Mouse (Mus musculus) heart, adult 10 weeks (tissue): Measurements from ENCODE around the gene Olfr1031. TPM values are rescaled to one million over a fixed set of nuclear protein-coding genes. Genes with fewer than 3 reads are reported as not detected.

ENCODE experiments used
- polyA plus RNA-seq: library from polyadenylated mRNA; stranded (reverse); fragments of 350-450 nt; fragmentation: Illumina TruSeq; extraction: RNeasy Lipid Tissue Mini Kit (QIAGEN cat#74804); gene quantifications from one replicate; pipeline ENCODE4 v1.2.3, GENCODE M21; 2014; ENCODE audit warnings: low read depth, low replicate concordance

Gene Olfr1031
- polyA plus RNA-seq = not detected

GRCm38 (mm10) chr2:85990004-85990403 lies at the start of gene Olfr1031:
Gene Olfr1031 (plus strand): TSS chr2:85990304.

GRCm38 (mm10) chr2:85950137-85950536 lies 40.0 kb upstream of the Olfr1031 start, which contains the start of gene Olfr1028:
Gene Olfr1028 (plus strand): TSS chr2:85950437.

GRCm38 (mm10) chr2:85973595-85973994 lies 16.5 kb upstream of the Olfr1031 start, which contains the start of gene Olfr1029:
Gene Olfr1029 (plus strand): TSS chr2:85973895.

GRCm38 (mm10) chr2:85978976-85979375 lies 11.1 kb upstream of the Olfr1031 start, which contains the start of gene Olfr1030:
Gene Olfr1030 (plus strand): TSS chr2:85979276.

GRCm38 (mm10) chr2:86005240-86005639 lies 15.1 kb downstream of the Olfr1031 start, which contains the start of gene Olfr1032:
Gene Olfr1032 (plus strand): TSS chr2:86005540.

GRCm38 (mm10) chr2:86020406-86020805 lies 30.3 kb downstream of the Olfr1031 start, which contains the start of gene Olfr1033:
Gene Olfr1033 (plus strand): TSS chr2:86020633.

Other genes starting within 250 kb of the Olfr1031 start
- gene Olfr1012, start 227.5 kb upstream of the Olfr1031 start, polyA plus RNA-seq = not detected
- not detected for gene Olfr1013, start 223.2 kb upstream of the Olfr1031 start, polyA plus RNA-seq
- gene Olfr1014, start 217.6 kb upstream of the Olfr1031 start, polyA plus RNA-seq = not detected
- not detected for gene Olfr1015, start 208.3 kb upstream of the Olfr1031 start, polyA plus RNA-seq
- gene Olfr1016, start 187.8 kb upstream of the Olfr1031 start, polyA plus RNA-seq = not detected
- gene Olfr1018, start 171.8 kb upstream of the Olfr1031 start, polyA plus RNA-seq = not detected
- gene Olfr1019, start 144.8 kb upstream of the Olfr1031 start, polyA plus RNA-seq = not detected
- not detected for gene Olfr1020, start 143.3 kb upstream of the Olfr1031 start, polyA plus RNA-seq
- not detected for gene Olfr1022, start 121.7 kb upstream of the Olfr1031 start, polyA plus RNA-seq
- not detected for gene Olfr1023, start 104.7 kb upstream of the Olfr1031 start, polyA plus RNA-seq
- gene Olfr1024, start 85.3 kb upstream of the Olfr1031 start, polyA plus RNA-seq = not detected
- not detected for gene Olfr1025-ps1, start 75.1 kb upstream of the Olfr1031 start, polyA plus RNA-seq
- not detected for gene Olfr1026, start 68.7 kb upstream of the Olfr1031 start, polyA plus RNA-seq
- gene Olfr1028, start 39.9 kb upstream of the Olfr1031 start, polyA plus RNA-seq = not detected
- gene Olfr1029, start 16.4 kb upstream of the Olfr1031 start, polyA plus RNA-seq = not detected
- not detected for gene Olfr1030, start 11.0 kb upstream of the Olfr1031 start, polyA plus RNA-seq
- not detected for gene Olfr1032, start 15.2 kb downstream of the Olfr1031 start, polyA plus RNA-seq
- gene Olfr1033, start 30.3 kb downstream of the Olfr1031 start, polyA plus RNA-seq = 4.8 TPM
- 0.92 TPM for gene Olfr1034, start 55.6 kb downstream of the Olfr1031 start, polyA plus RNA-seq
- not detected for gene Olfr1036, start 83.7 kb downstream of the Olfr1031 start, polyA plus RNA-seq
- gene Olfr1037, start 97.1 kb downstream of the Olfr1031 start, polyA plus RNA-seq = not detected
- gene Olfr1039, start 145.6 kb downstream of the Olfr1031 start, polyA plus RNA-seq = not detected
- not detected for gene Olfr1040, start 156.4 kb downstream of the Olfr1031 start, polyA plus RNA-seq
- gene Olfr1042, start 171.5 kb downstream of the Olfr1031 start, polyA plus RNA-seq = not detected
- not detected for gene Olfr1043, start 177.2 kb downstream of the Olfr1031 start, polyA plus RNA-seq
- not detected for gene Olfr1044, start 187.5 kb downstream of the Olfr1031 start, polyA plus RNA-seq
- gene Olfr52, start 195.4 kb downstream of the Olfr1031 start, polyA plus RNA-seq = not detected
- not detected for gene Olfr1045, start 212.7 kb downstream of the Olfr1031 start, polyA plus RNA-seq
- not detected for gene Olfr1046, start 229.0 kb downstream of the Olfr1031 start, polyA plus RNA-seq
- gene Olfr1047, start 241.1 kb downstream of the Olfr1031 start, polyA plus RNA-seq = not detected
- not detected for gene Olfr1048, start 250.0 kb downstream of the Olfr1031 start, polyA plus RNA-seq